Mouse (Mus musculus): Measurements from ENCODE around the gene Chd2.

DNA sequence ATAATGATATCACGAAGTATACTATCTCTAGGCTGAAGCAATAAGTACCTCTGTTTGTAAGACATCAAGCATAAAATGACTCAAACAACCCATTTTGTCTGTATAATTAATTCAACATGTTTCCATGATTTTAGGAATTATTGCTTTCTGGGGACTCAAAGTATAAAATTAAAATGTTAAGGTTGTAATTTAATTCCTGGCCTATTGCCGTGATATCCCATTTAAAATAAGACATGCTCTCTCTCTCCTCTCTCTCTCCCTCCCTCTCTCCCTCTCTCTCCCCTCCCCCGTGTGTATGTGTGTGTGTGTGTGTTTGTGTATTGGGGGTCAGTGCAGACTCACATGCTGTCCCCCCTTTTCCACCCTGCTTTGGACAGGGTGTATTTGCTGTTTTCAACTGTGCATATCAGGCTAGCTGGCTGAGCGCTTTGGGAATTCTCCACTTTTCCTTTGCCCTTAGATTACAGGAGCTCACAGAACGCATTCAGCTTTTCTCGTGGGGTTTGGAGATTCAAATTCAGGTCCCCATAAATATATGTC, 40.3 kb upstream of the Chd2 start:
- TF ChIP-seq CTCF (IDR thresholded peaks at IDR 0.05; ENCODE audit: extremely low read depth, insufficient read length, insufficient replicate concordance, low read depth, low read length) (no peak), POLR2A (IDR thresholded peaks at IDR 0.05; ENCODE audit: low read depth, low read length) (no peak)

Data from small intestine, adult 2 months (tissue).